Mouse (Mus musculus): ENCODE data around the gene Haspin. TPM values are rescaled to one million over a fixed set of nuclear protein-coding genes. Genes with fewer than 3 reads are reported as not detected.

Gene Haspin
- total and polyA plus RNA-seq, 3 experiments = 26.9 to 28.3 TPM; not detected in 1

- TF ChIP-seq KAT2A (conservative IDR thresholded peaks at IDR 0.05; ENCODE audit: low read depth, low read length) (no peak), MYB (IDR thresholded peaks at IDR 0.05; ENCODE audit: low read depth, low read length) (no peak), RAD21 (IDR thresholded peaks at IDR 0.05; ENCODE audit: low read depth, low read length) (no peak), CTCF (IDR thresholded peaks at IDR 0.05 in 2 of 3, conservative IDR thresholded peaks at IDR 0.05 in 1 of 3; ENCODE audit: control insufficient read depth in 1 of 3, insufficient read depth in 1 of 3, low read depth in 2 of 3, low read length in 3 of 3, poor library complexity in 1 of 3, severe bottlenecking in 1 of 3) (no peak), TAL1 (IDR thresholded peaks at IDR 0.05; ENCODE audit: low read length) (no peak), TCF12 (IDR thresholded peaks at IDR 0.05; ENCODE audit: low read depth, low read length) (no peak)
- no peak overlapping the region for H3K4me3 ChIP-seq (ENCODE audit: control insufficient read depth in 1 of 2, insufficient read depth in 1 of 2, low read depth in 2 of 2, low read length in 2 of 2)
- H3K27me3 ChIP-seq (ENCODE audit: control insufficient read depth in 1 of 2, insufficient read depth in 2 of 2, low read length in 2 of 2) = no peaks in the 10 kb centered on the region
- H3K4me1 ChIP-seq (ENCODE audit: control insufficient read depth in 1 of 2, insufficient read depth in 2 of 2, low read length in 2 of 2) = no peaks in the 10 kb centered on the region
- H3K79me2 ChIP-seq (ENCODE audit: control insufficient read depth, insufficient read depth, low read length, poor library complexity) = no peaks in the 10 kb centered on the region
- H3K9ac ChIP-seq (ENCODE audit: control insufficient read depth, low read depth, low read length, poor library complexity, severe bottlenecking) = no peak overlapping the region
- no peaks in the 10 kb centered on the region for H3K9me3 ChIP-seq (replicated peaks; ENCODE audit: insufficient read depth, low read length)
- no peaks in the 10 kb centered on the region for H3K36me3 ChIP-seq (ENCODE audit: control insufficient read depth in 1 of 2, insufficient read depth in 2 of 2, low read length in 2 of 2)
- H3K27ac ChIP-seq (ENCODE audit: control insufficient read depth, low read depth, low read length) = no peak overlapping the region
- DNase-seq (ENCODE audit: low read depth, low spot score) = no peak
These were observed 48.0 kb upstream of the Haspin start for GRCm38 (mm10) chr11:73185872-73186615.

DNA sequence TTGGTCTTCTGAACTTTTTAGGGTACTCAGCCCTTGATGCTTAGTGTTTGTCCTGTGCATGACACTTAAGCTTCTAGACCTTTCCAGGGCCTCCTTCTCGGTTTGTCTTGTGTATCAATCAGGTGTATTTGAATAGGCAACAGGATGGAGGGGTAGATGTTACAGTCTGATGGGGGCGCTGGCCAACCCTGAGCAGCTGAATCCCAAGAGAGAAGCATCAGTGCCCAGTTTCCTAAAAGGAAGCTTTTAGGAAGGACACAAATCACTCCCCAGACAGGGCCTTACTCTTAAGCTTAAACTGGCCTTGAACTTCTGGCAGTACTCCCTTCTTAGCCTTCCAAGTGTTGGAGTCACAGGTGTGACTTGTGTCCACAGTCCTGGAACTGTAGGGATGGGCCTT lies 39.8 kb upstream of the Haspin start:
- Histone ChIP-seq H3K27me3 (ENCODE audit: control insufficient read depth in 1 of 2, insufficient read depth in 2 of 2, low read length in 2 of 2) (no peaks in the 10 kb centered on the region), H3K4me3 (ENCODE audit: control insufficient read depth in 1 of 2, insufficient read depth in 1 of 2, low read depth in 2 of 2, low read length in 2 of 2) (peak overlapping the region; percentile 81 to 95), H3K79me2 (ENCODE audit: control insufficient read depth, insufficient read depth, low read length, poor library complexity) (peaks cover 38% of the 10 kb centered on the region), H3K36me3 (ENCODE audit: control insufficient read depth in 1 of 2, insufficient read depth in 2 of 2, low read length in 2 of 2) (peaks cover 12 to 19% of the 10 kb centered on the region in 2 experiments; a peak in 3 of 4 replicates), H3K27ac (ENCODE audit: control insufficient read depth, low read depth, low read length) (no peak overlapping the region), H3K4me1 (ENCODE audit: control insufficient read depth in 1 of 2, insufficient read depth in 2 of 2, low read length in 2 of 2) (peaks cover 4 to 12% of the 10 kb centered on the region in 2 experiments), H3K9ac (ENCODE audit: control insufficient read depth, low read depth, low read length, poor library complexity, severe bottlenecking) (peak overlapping the region; percentile 88), H3K9me3 (replicated peaks; ENCODE audit: insufficient read depth, low read length) (no peaks in the 10 kb centered on the region)
- TF ChIP-seq ZNF384 (IDR thresholded peaks at IDR 0.05; ENCODE audit: low read depth, low read length) = no peak
- TF ChIP-seq TCF12 (IDR thresholded peaks at IDR 0.05; ENCODE audit: low read depth, low read length) = no peak
- no peak for TF ChIP-seq USF2 (IDR thresholded peaks at IDR 0.05; ENCODE audit: borderline replicate concordance in 1 of 2, insufficient read depth in 1 of 2, low read depth in 1 of 2, low read length in 2 of 2)
- no peak for TF ChIP-seq GATA1 (IDR thresholded peaks at IDR 0.05; ENCODE audit: low read depth, low read length)
- no peak for TF ChIP-seq CTCF (IDR thresholded peaks at IDR 0.05 in 2 of 3, conservative IDR thresholded peaks at IDR 0.05 in 1 of 3; ENCODE audit: control insufficient read depth in 1 of 3, insufficient read depth in 1 of 3, low read depth in 2 of 3, low read length in 3 of 3, poor library complexity in 1 of 3, severe bottlenecking in 1 of 3)
- TF ChIP-seq MXI1 (IDR thresholded peaks at IDR 0.05; ENCODE audit: low read depth, low read length) = no peak
- TF ChIP-seq ZMIZ1 (IDR thresholded peaks at IDR 0.05; ENCODE audit: low read depth, low read length) = no peak
- no peak for TF ChIP-seq HCFC1 (IDR thresholded peaks at IDR 0.05; ENCODE audit: low read depth, low read length)
- TF ChIP-seq KAT2A (conservative IDR thresholded peaks at IDR 0.05; ENCODE audit: low read depth, low read length) = no peak
- DNase-seq (ENCODE audit: low read depth, low spot score) = no peak

DNA sequence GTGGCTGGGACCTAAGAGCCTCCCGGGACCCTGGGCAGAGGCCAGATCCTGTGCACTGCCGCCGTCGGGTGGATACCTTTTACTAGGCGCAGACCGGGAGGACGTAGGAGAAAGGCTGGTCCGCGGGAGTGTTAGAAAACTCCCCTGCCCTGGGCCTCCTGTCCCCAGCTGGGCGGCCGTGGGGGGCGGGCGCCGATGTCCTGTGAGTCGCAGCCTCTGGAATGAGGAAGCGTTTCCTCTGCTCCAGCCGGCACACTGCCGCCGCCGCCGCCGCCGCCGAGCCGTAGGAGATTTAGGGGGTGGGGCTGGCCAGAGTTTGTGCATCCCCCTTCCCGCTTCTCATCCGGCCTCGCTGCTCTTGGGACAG lies 39.4 kb upstream of the Haspin start:
- peak; percentile 84 for DNase-seq (ENCODE audit: low read depth, low spot score)
- Histone ChIP-seq H3K36me3 (ENCODE audit: control insufficient read depth in 1 of 2, insufficient read depth in 2 of 2, low read length in 2 of 2) (peaks cover 12 to 19% of the 10 kb centered on the region in 2 experiments; a peak in 3 of 4 replicates), H3K27ac (ENCODE audit: control insufficient read depth, low read depth, low read length) (peak overlapping the region; percentile 58), H3K27me3 (ENCODE audit: control insufficient read depth in 1 of 2, insufficient read depth in 2 of 2, low read length in 2 of 2) (no peaks in the 10 kb centered on the region), H3K4me3 (ENCODE audit: control insufficient read depth in 1 of 2, insufficient read depth in 1 of 2, low read depth in 2 of 2, low read length in 2 of 2) (peak overlapping the region; percentile 81 to 95), H3K79me2 (ENCODE audit: control insufficient read depth, insufficient read depth, low read length, poor library complexity) (peaks cover 38% of the 10 kb centered on the region), H3K9ac (ENCODE audit: control insufficient read depth, low read depth, low read length, poor library complexity, severe bottlenecking) (peak overlapping the region; percentile 88), H3K9me3 (replicated peaks; ENCODE audit: insufficient read depth, low read length) (no peaks in the 10 kb centered on the region), H3K4me1 (ENCODE audit: control insufficient read depth in 1 of 2, insufficient read depth in 2 of 2, low read length in 2 of 2) (peaks cover 4 to 12% of the 10 kb centered on the region in 2 experiments)
- TF ChIP-seq SIN3A (IDR thresholded peaks at IDR 0.05; ENCODE audit: low read length) (no peak; the same call in 1 of the 2 replicates), UBTF (IDR thresholded peaks at IDR 0.05; ENCODE audit: borderline replicate concordance, insufficient read depth, low read depth, low read length) (0 out of 2 replicates have a peak, but pooled peaks have one; percentile 25)
